Comparison of ENCODE assay signal across 9 mouse cellular contexts in the genomic region with DNA sequence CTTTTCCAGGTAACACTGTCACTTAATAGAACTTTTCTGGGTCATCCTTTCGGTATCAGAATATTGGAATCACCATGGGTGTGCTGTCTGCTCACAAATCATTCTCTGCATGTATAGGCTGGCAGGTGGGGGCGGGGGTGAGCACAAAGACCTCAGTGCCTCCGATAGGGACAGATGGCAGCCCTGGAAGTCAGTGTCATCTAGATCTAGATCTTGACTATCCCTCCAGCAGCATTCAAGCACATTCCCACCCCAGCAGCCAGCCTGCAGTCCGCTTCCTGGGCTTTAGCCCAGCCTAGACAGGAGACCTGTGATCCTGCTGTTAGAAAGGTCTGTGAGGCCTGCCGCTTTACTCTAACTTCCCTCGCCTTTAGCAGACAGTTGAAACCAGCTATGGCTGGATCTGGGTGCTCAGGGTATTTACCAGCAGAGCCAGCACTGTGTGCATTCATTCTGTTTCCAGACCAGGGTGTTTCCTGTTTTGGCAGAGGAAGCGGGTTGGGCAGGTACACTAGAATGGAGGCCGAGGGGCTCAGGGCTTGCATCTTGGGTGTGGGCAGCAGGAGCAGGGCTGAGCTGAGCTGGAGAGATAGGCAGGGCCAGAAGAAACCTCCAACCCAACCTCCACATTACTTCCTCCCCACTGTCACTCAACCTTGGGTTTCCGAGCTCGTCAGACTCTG.
DNase-seq lines count a peak whose midpoint lies in the region; ATAC-seq lines count a peak whose summit lies in the region.
"Had no signal": no experiment of that assay in that cellular context is flagged by ENCODE, and none has a peak within 500 bp of the region (broad histone marks: within the 10 kb centered on the region; RNA-seq: fewer than 3 reads in every experiment).

No protein-coding gene starts in this region.

- H3K4me2 ChIP-seq in hindbrain, embryonic 16.5 days (ENCODE audit: low read length), result no peak overlapping the region
- H3K4me2 ChIP-seq in hindbrain, embryonic 12.5 days (replicated peaks), result no peak overlapping the region
- peak overlapping the region; percentile 16; the same call in 1 of the 2 replicates for H3K4me2 ChIP-seq in liver, embryonic 16.5 days (ENCODE audit: low read depth, low read length)
- H3K4me2 ChIP-seq: limb, embryonic 13.5 days had no signal

- H3K9ac ChIP-seq in hindbrain, embryonic 16.5 days (ENCODE audit: low read depth, low read length), result no peak overlapping the region
- no peak overlapping the region for H3K9ac ChIP-seq in hindbrain, embryonic 12.5 days
- H3K9ac ChIP-seq in liver, embryonic 16.5 days (ENCODE audit: low read depth, low read length), result no peak overlapping the region
- H3K9ac ChIP-seq: limb, embryonic 13.5 days had no signal

- DNase-seq in CD8-positive naive resting alpha-beta T cell, adult 2 months (ENCODE audit: low read depth in 2 of 2, low spot score in 2 of 2), result peak; percentile 23 to 43
- DNase-seq in cerebellum, adult 9-11 months, result peak; percentile 47
- DNase-seq in adrenal gland, adult (ENCODE audit: inconsistent age in 2 of 2, low spot score in 1 of 2), result no peak
- DNase-seq in urinary bladder, adult 2 months (ENCODE audit: low spot score), result no peak
- DNase-seq in layer of hippocampus, adult 9-10 months (ENCODE audit: low spot score), result no peak

- 0 out of 2 replicates have a peak overlapping the region, but pooled peaks have one; percentile 40 for H3K27ac ChIP-seq in hindbrain, embryonic 16.5 days (ENCODE audit: low read depth, low read length)
- no peak overlapping the region for H3K27ac ChIP-seq in hindbrain, embryonic 12.5 days
- peak overlapping the region; percentile 23; the same call in 1 of the 2 replicates for H3K27ac ChIP-seq in liver, embryonic 16.5 days (ENCODE audit: low read length)
- H3K27ac ChIP-seq: limb, embryonic 13.5 days had no signal

- WGBS in hindbrain, embryonic 16.5 days, result 68% methylated on average over 10 of the region's 10 CpGs
- WGBS in hindbrain, embryonic 12.5 days, result 72% methylated on average over 10 of the region's 10 CpGs
- whole genome bisulfite sequencing in liver, embryonic 16.5 days (ENCODE audit: insufficient replicate concordance), result 23% methylated on average over 10 of the region's 10 CpGs

- no peak for ATAC-seq in hindbrain, embryonic 16.5 days
- no peak for ATAC-seq in hindbrain, embryonic 12.5 days (ENCODE audit: low FRiP score)
- ATAC-seq in liver, embryonic 16.5 days (ENCODE audit: low read depth), result 0 out of 2 replicates have a peak, but pooled peaks have one; percentile 56

- no peaks in the 10 kb centered on the region for H3K9me3 ChIP-seq in hindbrain, embryonic 16.5 days (ENCODE audit: control insufficient read depth, low read length)
- H3K9me3 ChIP-seq in hindbrain, embryonic 12.5 days (replicated peaks), result no peaks in the 10 kb centered on the region
- H3K9me3 ChIP-seq in liver, embryonic 16.5 days (replicated peaks; ENCODE audit: control insufficient read depth, low read length), result no peaks in the 10 kb centered on the region
- H3K9me3 ChIP-seq: limb, embryonic 13.5 days had no signal

- peaks cover 10% of the 10 kb centered on the region for H3K4me1 ChIP-seq in hindbrain, embryonic 16.5 days (ENCODE audit: control insufficient read depth, insufficient read depth, low read depth, low read length)
- peaks cover 2% of the 10 kb centered on the region; the same call in 1 of the 2 replicates for H3K4me1 ChIP-seq in hindbrain, embryonic 12.5 days
- peaks cover 5% of the 10 kb centered on the region for H3K4me1 ChIP-seq in liver, embryonic 16.5 days (ENCODE audit: control insufficient read depth, low read depth, low read length)

- H3K27me3 ChIP-seq in hindbrain, embryonic 16.5 days (replicated peaks; ENCODE audit: control insufficient read depth, insufficient read depth, low read length), result no peaks in the 10 kb centered on the region
- no peaks in the 10 kb centered on the region for H3K27me3 ChIP-seq in hindbrain, embryonic 12.5 days
- no peaks in the 10 kb centered on the region for H3K27me3 ChIP-seq in liver, embryonic 16.5 days (ENCODE audit: control insufficient read depth, insufficient read depth, low read depth, low read length)
- H3K27me3 ChIP-seq: limb, embryonic 13.5 days had no signal

- no peaks in the 10 kb centered on the region for H3K36me3 ChIP-seq in hindbrain, embryonic 16.5 days (ENCODE audit: control insufficient read depth, insufficient read depth, low read length)
- 0 out of 2 replicates have a peak, but pooled peaks cover 3% of the 10 kb centered on the region for H3K36me3 ChIP-seq in hindbrain, embryonic 12.5 days
- H3K36me3 ChIP-seq in liver, embryonic 16.5 days (ENCODE audit: control insufficient read depth, insufficient read depth), result no peaks in the 10 kb centered on the region
- H3K36me3 ChIP-seq: limb, embryonic 13.5 days had no signal

- H3K4me3 ChIP-seq in hindbrain, embryonic 16.5 days (ENCODE audit: low read length), result no peak overlapping the region
- H3K4me3 ChIP-seq in hindbrain, embryonic 12.5 days, result no peak overlapping the region
- H3K4me3 ChIP-seq in liver, embryonic 16.5 days (ENCODE audit: low read depth, low read length), result no peak overlapping the region
- H3K4me3 ChIP-seq: limb, embryonic 13.5 days had no signal

Comparison
In these comparisons a context has a peak if more than half of its experiments do, and no peak if none do; other contexts are left out.
1. DNase-seq: peak in CD8-positive naive resting alpha-beta T cell, adult 2 months (2 of 2) and cerebellum, adult 9-11 months (single experiment); none in adrenal gland, adult (0 of 2), urinary bladder, adult 2 months (single experiment) and layer of hippocampus, adult 9-10 months (single experiment).